In the genomic region with DNA sequence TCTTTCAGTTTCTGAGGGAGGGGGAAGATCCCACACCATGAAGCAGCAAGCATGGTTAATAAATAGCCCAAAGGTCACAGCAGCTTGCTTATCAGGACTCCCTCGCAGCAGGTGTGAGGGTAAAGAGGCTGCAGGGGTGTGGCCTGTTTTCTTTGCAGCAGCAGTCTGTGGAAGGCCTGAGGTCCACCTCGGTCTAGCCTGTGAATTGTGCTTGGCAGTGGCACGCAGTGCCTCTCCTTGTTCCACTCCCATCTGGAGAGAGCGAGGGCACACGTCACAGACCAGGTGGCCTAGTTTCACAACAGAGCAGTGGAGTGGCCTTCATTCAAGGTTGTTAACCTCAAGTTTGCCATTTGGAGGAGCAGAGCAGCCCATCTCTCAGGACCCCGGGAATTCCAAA, we compare ENCODE assay signal across 9 mouse cellular contexts. TPM values are rescaled to one million over a fixed set of nuclear protein-coding genes. Genes with fewer than 3 reads are reported as not detected.
DNase-seq lines count a peak whose midpoint lies in the region; ATAC-seq and TF ChIP-seq lines count a peak whose summit lies in the region.
"Had no signal": no experiment of that assay in that cellular context is flagged by ENCODE, and none has a peak within 500 bp of the region (broad histone marks: within the 10 kb centered on the region; RNA-seq: fewer than 3 reads in every experiment).

No protein-coding gene starts in this region.

- no peaks in the 10 kb centered on the region for H3K27me3 ChIP-seq in lung, postnatal 0 days (replicated peaks; ENCODE audit: insufficient read depth, low read length)

- no peak overlapping the region for H3K4me2 ChIP-seq in lung, postnatal 0 days (replicated peaks; ENCODE audit: low read depth, low read length)

- WGBS in lung, postnatal 0 days: 32% methylated on average over 6 of the region's 6 CpGs

- no peak overlapping the region for H3K9ac ChIP-seq in lung, postnatal 0 days (replicated peaks; ENCODE audit: low read depth)

- no peak overlapping the region for H3K4me3 ChIP-seq in lung, postnatal 0 days (ENCODE audit: low read depth, low read length)

- ATAC-seq in lung, postnatal 0 days: peak; percentile 98

- peaks cover 4% of the 10 kb centered on the region; the same call in 1 of the 2 replicates for H3K4me1 ChIP-seq in lung, postnatal 0 days (ENCODE audit: insufficient read depth, low read depth, low read length)

- peak; percentile 21 for DNase-seq in gastrocnemius, adult 18-20 months (ENCODE audit: low spot score)
- DNase-seq in gastrocnemius, postnatal 10 days: no peak
- peak; percentile 35 for DNase-seq in adrenal gland, postnatal 25 days
- peak; percentile 78 for DNase-seq in kidney, adult 9 months
- peak; percentile 93 for DNase-seq in lung, postnatal 0 days (ENCODE audit: low spot score)
- DNase-seq in thymus, postnatal 0 days (ENCODE audit: low spot score): no peak
- no peak for DNase-seq in layer of hippocampus, adult 11-12 months (ENCODE audit: low spot score)
- no peak for DNase-seq in embryo, embryonic 9.5 days (ENCODE audit: extremely low spot score)
- DNase-seq: right cerebral cortex, postnatal 14 days had no signal

- no peak for TF ChIP-seq CTCF in lung, postnatal 0 days (IDR thresholded peaks at IDR 0.05)

- H3K27ac ChIP-seq in lung, postnatal 0 days (ENCODE audit: low read length): peak overlapping the region; percentile 74

- peak; percentile 29; the same call in 1 of the 2 replicates for TF ChIP-seq EP300 in lung, postnatal 0 days (IDR thresholded peaks at IDR 0.05)

- no peaks in the 10 kb centered on the region for H3K36me3 ChIP-seq in lung, postnatal 0 days (ENCODE audit: insufficient read depth, low read length)

- H3K9me3 ChIP-seq in lung, postnatal 0 days (ENCODE audit: low read length): no peaks in the 10 kb centered on the region

RNA-seq across cellular contexts. Expression of a gene that starts 19.6 kb away (rescaled TPM):
- 1 to 10 TPM; 7.8 to 7.9 TPM for total RNA-seq in gastrocnemius, adult 18-20 months (2021)
- total RNA-seq in gastrocnemius, postnatal 10 days (2021): 10 to 100 TPM; 10.3 to 15.7 TPM
- 28.6 and 31.1 TPM in 2 replicates for total RNA-seq in adrenal gland, postnatal 25 days (2021)
- 26.6 and 26.7 TPM in 2 replicates for polyA plus RNA-seq in lung, postnatal 0 days (2015; fragmentation: Nextera tagmentation; extraction: Ambion mirVana)
- 19.1 and 20.6 TPM in 2 replicates for polyA plus RNA-seq in thymus, postnatal 0 days (2015; fragmentation: Nextera tagmentation; extraction: Ambion mirVana)

Comparison
In these comparisons a context has a peak if more than half of its experiments do, and no peak if none do; other contexts are left out.
1. DNase-seq: peak in gastrocnemius, adult 18-20 months (single experiment), adrenal gland, postnatal 25 days (single experiment), kidney, adult 9 months (single experiment) and lung, postnatal 0 days (single experiment); none in gastrocnemius, postnatal 10 days (single experiment), thymus, postnatal 0 days (single experiment), layer of hippocampus, adult 11-12 months (single experiment) and embryo, embryonic 9.5 days (single experiment).